Mouse (Mus musculus): ENCODE results near the gene Lama2. TPM values are rescaled to one million over a fixed set of nuclear protein-coding genes. Genes with fewer than 3 reads are reported as not detected.

Lama2 gene
- polyA plus RNA-seq, 1 experiment = 2.6 TPM

DNA sequence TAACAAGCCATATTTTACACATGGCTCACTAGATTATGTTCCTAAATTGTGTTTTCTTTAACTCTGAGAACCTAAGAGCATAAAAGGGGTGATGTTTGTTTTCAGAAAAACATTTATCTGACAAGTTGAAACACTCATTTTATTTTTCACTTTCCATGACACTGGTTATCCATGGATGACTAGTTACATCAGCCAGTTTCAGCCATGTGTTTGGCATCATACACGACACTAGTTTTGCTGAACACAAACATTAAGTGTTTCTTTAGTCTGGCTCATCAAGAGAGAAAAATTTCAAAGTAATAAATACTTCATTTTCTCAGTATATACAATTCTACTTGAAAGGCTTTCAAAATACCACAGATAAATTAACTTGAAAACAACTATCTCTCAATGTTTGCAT is 228.8 kb downstream of the Lama2 start:
- 56% methylated on average over 1 of the region's 1 CpGs for WGBS
- DNase-seq (ENCODE audit: low read depth, low spot score) = no peak

DNA sequence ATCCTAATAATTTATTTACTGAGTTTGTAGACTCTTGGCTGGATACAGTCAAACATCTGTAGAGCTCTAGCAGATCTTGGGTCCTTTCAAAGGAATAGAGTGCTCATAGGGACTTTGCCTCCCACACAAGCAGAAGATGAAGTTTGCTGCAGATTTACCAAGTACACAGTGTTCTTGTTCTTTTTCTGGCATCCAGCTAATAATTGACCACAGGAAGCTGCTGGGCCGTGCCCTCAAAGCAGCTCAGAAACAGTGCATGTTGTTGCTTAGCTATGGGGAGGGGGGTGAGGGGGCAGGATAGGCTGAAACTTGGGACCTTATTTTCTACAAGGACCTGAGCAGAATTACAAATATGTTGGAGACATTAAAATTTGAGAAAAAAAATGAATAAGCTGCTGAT is 232.0 kb downstream of the Lama2 start:
- no peak for DNase-seq (ENCODE audit: low read depth, low spot score)
- 10% methylated on average over 1 of the region's 1 CpGs for WGBS

- DNase-seq (ENCODE audit: low read depth, low spot score) = no peak
- 67% methylated on average over 4 of the region's 4 CpGs for WGBS
Measured at GRCm38 (mm10) chr10:27384636-27385035, 234.9 kb downstream of the Lama2 start.

- no peak for DNase-seq (ENCODE audit: low read depth, low spot score)
- 33% methylated on average over 2 of the region's 2 CpGs for WGBS
Measured at GRCm38 (mm10) chr10:27382887-27383609, 236.5 kb downstream of the Lama2 start.

- 20% methylated on average over 1 of the region's 1 CpGs for WGBS
- no peak for DNase-seq (ENCODE audit: low read depth, low spot score)
Measured at GRCm38 (mm10) chr10:27378286-27378685, 241.3 kb downstream of the Lama2 start.

- WGBS = 67% methylated on average over 7 of the region's 7 CpGs
- no peak for DNase-seq (ENCODE audit: low read depth, low spot score)
Measured at GRCm38 (mm10) chr10:27344278-27344677, 275.3 kb downstream of the Lama2 start.

GRCm38 (mm10) chr10:27322410-27322990 is 297.1 kb downstream of the Lama2 start:
- 82% methylated on average over 4 of the region's 4 CpGs for WGBS
- no peak for DNase-seq (ENCODE audit: low read depth, low spot score)

GRCm38 (mm10) chr10:27307444-27307843 is 312.1 kb downstream of the Lama2 start:
- WGBS = 73% methylated on average over 8 of the region's 8 CpGs
- DNase-seq (ENCODE audit: low read depth, low spot score) = no peak

DNA sequence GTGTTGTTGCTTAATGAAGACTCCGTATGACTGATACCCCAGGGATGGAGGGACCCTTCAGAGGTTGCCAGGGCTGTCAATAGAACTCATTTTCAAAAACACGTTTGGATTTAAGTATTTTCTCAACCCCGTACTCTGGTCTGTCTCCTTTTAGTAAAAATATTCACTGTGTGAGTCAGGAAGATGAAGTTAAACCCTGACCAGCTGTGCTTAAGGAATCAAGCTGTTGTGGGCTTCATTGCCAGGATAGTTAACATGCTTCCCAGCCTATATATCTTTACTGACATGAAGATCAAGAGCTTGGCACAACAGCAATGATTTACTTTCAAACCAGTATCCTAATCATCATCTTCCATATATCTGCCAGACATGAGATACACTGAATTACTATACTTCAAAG is 314.3 kb downstream of the Lama2 start:
- WGBS = 63% methylated on average over 3 of the region's 3 CpGs
- DNase-seq (ENCODE audit: low read depth, low spot score) = no peak

DNA sequence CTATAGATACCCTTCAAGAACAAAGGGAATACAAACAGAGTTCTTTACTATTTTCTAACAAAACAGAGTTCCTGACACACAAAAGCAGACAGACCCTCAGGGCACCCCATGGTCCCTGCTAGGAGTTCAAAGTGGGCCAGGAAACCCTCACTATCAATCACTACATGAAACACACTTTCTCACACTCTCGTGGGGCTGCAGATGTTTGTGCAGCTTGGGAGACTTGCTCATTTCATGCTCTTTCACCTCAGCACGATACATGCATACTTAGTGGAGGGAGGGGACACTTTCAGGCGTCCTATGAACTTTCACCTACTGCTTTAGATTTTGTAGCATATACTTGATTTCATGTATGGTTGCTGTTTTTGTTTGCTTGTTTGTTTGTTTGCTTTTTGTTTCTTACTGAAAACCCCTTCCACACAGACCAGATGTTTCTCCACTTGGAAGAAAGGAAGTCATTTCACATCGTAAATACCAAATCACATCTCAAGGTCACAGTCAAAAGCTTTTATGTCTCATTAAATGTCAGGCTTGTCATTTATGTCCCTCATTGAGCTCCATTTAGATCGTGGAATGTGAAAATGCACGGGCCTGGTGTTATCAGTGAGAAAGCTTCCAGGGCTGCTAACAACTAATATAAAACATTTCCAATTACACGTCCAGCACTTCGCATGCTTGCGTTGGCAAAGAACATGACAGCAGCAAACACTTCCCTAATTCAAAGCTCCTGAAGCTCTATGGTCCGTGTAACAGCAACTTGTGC is 334.3 kb downstream of the Lama2 start:
- 26% methylated on average over 10 of the region's 10 CpGs for WGBS

DNA sequence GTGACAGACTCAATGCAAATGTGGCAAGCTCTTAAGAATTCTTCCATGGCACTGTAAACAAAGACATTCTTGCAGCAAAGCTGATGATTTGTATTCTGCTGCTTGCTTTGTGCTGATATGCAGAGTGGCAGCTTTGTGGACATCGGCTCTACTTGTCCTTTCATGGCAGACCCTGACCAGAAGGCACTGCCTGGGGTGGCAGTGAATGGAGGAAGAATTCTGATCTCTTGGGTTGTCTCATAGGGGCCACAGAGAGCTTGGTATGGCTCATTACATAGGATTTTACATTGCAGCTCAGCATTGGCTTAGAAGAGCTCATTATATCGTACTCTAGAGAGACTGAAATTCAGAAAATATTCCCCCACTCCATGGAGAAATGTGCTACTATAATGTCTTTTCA is 352.1 kb downstream of the Lama2 start:
- WGBS = 85% methylated on average over 2 of the region's 2 CpGs
- no peak for DNase-seq (ENCODE audit: low read depth, low spot score)

More for the DNA sequence above, 334.3 kb downstream of the Lama2 start:
- no peak for DNase-seq (ENCODE audit: low read depth, low spot score)

- WGBS = 33% methylated on average over 2 of the region's 2 CpGs
- DNase-seq (ENCODE audit: low read depth, low spot score) = no peak
Measured at GRCm38 (mm10) chr10:27265812-27266211, 353.7 kb downstream of the Lama2 start.

DNA sequence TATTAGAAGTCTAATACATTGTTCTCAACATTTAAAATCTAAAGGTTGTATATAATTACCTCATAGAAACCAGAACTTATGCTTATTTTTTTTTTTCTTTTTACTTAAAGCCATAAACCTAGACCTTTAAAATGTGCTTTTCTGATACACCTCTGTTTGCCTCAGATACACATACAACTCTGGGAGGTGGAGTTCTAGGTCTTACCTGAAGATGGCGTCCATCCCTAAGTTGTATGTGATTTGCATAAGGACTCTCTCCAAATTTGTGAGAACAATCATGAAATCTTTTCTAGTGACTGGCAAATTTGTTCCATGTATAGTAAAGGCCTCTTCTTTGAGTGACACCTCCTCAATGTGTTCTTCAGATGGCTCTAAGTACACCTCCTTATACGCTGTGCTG is 354.8 kb downstream of the Lama2 start:
- DNase-seq (ENCODE audit: low read depth, low spot score) = no peak
- 63% methylated on average over 2 of the region's 2 CpGs for WGBS

DNA sequence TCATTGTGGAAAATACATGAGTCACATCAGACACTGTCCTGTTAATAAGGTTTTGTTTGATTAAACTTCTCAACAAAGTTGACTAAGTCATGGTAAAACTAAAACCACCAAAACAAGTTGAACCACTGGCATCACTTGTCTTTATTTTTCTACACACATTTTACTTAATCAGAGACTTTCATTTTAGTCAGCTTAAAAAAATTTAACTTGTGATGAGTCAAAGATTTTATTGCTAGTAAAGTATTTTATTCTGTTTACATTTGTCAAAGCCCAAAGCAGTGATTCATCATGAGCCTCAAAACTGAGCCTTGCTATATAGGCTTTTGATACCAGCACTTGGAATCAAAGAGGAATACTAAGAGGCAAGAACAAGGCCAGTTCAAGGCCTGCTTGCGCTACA is 369.8 kb downstream of the Lama2 start:
- WGBS = 41% methylated on average over 1 of the region's 1 CpGs

GRCm38 (mm10) chr10:27234755-27235154 is 384.8 kb downstream of the Lama2 start:
- no peak for DNase-seq (ENCODE audit: low read depth, low spot score)
- 68% methylated on average over 4 of the region's 4 CpGs for WGBS

More for the DNA sequence above, 369.8 kb downstream of the Lama2 start:
- no peak for DNase-seq (ENCODE audit: low read depth, low spot score)

DNA sequence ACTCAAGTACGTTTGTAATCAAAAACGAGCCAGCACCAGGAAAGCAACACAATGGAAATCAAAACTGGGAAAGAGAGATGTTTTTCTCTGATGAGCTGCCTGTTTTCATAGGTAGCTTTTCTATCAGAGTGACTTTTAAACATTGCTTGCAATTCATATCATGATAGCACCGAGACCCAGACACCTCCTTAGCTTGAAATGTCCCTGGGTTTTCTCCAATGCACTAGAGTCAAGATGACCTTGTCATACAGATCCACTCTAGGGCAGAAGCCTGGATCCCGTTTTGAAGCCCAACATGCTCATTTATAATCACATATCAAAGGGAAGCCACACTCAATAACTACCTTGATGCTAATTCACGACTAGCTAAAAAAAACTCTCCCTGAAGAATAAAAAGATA is 386.0 kb downstream of the Lama2 start:
- WGBS = 79% methylated on average over 5 of the region's 5 CpGs
- no peak for DNase-seq (ENCODE audit: low read depth, low spot score)

DNA sequence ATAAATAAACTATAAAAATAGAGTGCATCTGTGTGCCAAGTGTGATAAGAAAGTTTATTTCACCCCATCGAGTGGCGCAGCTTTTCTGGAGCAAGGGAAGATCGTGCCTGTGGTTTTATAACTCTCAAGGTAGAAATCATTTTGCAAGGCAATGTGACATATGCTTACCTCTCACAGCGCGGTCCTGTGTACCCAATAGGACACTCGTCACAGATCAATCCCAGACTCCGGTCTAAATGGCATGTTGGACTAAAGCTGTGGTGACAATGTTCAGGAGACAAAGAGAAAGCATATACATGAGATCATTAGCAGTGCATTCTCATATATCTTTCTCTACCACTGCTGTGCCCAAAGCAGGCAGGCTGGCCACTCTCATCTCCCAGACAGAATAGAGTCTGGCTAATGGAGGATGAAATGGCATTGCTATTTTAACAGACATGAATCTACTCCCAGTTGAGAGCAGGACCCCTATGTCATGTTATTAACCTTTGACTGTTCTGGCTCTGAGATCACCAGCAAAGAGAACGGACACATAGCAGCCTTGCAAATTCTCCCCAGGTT is 395.7 kb downstream of the Lama2 start:
- 22% methylated on average over 8 of the region's 8 CpGs for WGBS
- DNase-seq (ENCODE audit: low read depth, low spot score) = no peak

- no peak for DNase-seq (ENCODE audit: low read depth, low spot score)
- 28% methylated on average over 6 of the region's 6 CpGs for WGBS
Measured at GRCm38 (mm10) chr10:27222639-27223315, 396.8 kb downstream of the Lama2 start.

DNA sequence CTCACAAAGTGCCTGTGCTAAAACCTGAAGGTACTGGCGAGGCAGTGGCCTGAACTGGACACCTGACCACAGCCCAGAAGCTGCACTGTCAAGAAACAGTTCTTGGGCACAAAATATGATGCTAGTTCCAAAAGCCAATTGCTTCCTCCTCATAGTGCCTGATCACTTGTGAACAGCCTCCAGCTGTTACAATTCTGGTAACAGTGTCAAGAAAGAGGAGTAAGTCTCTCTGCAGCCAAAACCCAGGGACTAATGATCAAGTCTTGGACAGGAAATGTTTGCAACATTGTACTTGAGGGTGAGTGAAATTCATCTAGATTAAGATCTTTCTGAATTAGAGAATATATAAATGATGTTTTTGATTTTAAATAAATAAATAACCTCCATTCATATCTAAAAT is 399.9 kb downstream of the Lama2 start:
- no peak for DNase-seq (ENCODE audit: low read depth, low spot score)
- WGBS = 70% methylated on average over 1 of the region's 1 CpGs

GRCm38 (mm10) chr10:27207320-27207719 is 412.2 kb downstream of the Lama2 start:
- no peak for DNase-seq (ENCODE audit: low read depth, low spot score)
- WGBS = 34% methylated on average over 12 of the region's 12 CpGs

Data from large intestine, adult 2 months (tissue).